Mouse (Mus musculus) limb, embryonic 15.5 days (tissue): ENCODE measurements around the gene Nav2. TPM values are rescaled to one million over a fixed set of nuclear protein-coding genes. Genes with fewer than 3 reads are reported as not detected.

Experiments
- ATAC-seq: fragments of 200-750 bp; cut with Nextera tagmentation; 2 replicates; pipeline ENCODE4 v1.8.0; 2017; ENCODE audit warnings: low read depth, moderate TSS enrichment; ENCODE audit not compliant: insufficient number of reproducible peaks, low FRiP score, low TSS enrichment
- H3K27ac ChIP-seq: fragments of 300-500 bp; sonication (generic); 2 replicates; pipeline ENCODE4 v1.5.1; 2015; ENCODE audit warnings: moderate library complexity, mild to moderate bottlenecking, inconsistent platforms
- H3K27me3 ChIP-seq: fragments of 300-500 bp; sonication (generic); 2 replicates; pipeline ENCODE4 v1.6.1; 2015; ENCODE audit warnings: inconsistent platforms
- H3K36me3 ChIP-seq: fragments of 300-500 bp; sonication (generic); 2 replicates; pipeline ENCODE4 v1.6.1; 2015; ENCODE audit warnings: inconsistent platforms
- H3K4me1 ChIP-seq: fragments of 300-500 bp; sonication (generic); 2 replicates; pipeline ENCODE4 v1.6.1; 2015; ENCODE audit warnings: inconsistent platforms
- H3K4me2 ChIP-seq: fragments of 300-500 bp; sonication (generic); 2 replicates; pipeline ENCODE4 v1.6.1; 2015; ENCODE audit warnings: mild to moderate bottlenecking, inconsistent platforms
- H3K4me3 ChIP-seq: fragments of 300-500 bp; sonication (generic); 2 replicates; pipeline ENCODE4 v1.5.1; 2015; ENCODE audit warnings: mild to moderate bottlenecking, inconsistent platforms
- H3K9ac ChIP-seq: fragments of 300-500 bp; sonication (generic); 2 replicates; pipeline ENCODE4 v1.6.1; 2015; ENCODE audit warnings: inconsistent platforms
- H3K9me3 ChIP-seq: fragments of 300-500 bp; sonication (generic); 2 replicates; pipeline ENCODE4 v1.6.1; 2016; ENCODE audit warnings: inconsistent platforms
- WGBS: fragments of 180-500 bp; shearing (Covaris S2); methylation state at CpG from one replicate; pipeline ENCODE4 v1.1.7; 2015; 5-methylcytosine and 5-hydroxymethylcytosine counted together
- polyA plus RNA-seq: library from polyadenylated mRNA; unstranded; fragments of >200 nt; fragmentation: Nextera tagmentation; extraction: Ambion mirVana; gene quantifications from 2 replicates; pipeline ENCODE4 v1.2.1, GENCODE M21; 2015

Nav2 gene
- polyA plus RNA-seq, 1 experiment from 2014 or later: 17.3 TPM

GRCm38 (mm10) chr7:49397441-49398003 lies 489.0 kb downstream of the Nav2 start:
- Histone ChIP-seq H3K27me3 (no peaks in the 10 kb centered on the region), H3K4me3 (no peak overlapping the region), H3K36me3 (no peaks in the 10 kb centered on the region), H3K27ac (peak overlapping the region; percentile 67), H3K9ac (no peak overlapping the region), H3K4me2 (no peak overlapping the region), H3K4me1 (peaks cover 52% of the 10 kb centered on the region), H3K9me3 (no peaks in the 10 kb centered on the region)
- WGBS: 49% methylated on average over 17 of the region's 17 CpGs
- ATAC-seq: 0 out of 2 replicates have a peak, but pooled peaks have one; percentile 11

DNA sequence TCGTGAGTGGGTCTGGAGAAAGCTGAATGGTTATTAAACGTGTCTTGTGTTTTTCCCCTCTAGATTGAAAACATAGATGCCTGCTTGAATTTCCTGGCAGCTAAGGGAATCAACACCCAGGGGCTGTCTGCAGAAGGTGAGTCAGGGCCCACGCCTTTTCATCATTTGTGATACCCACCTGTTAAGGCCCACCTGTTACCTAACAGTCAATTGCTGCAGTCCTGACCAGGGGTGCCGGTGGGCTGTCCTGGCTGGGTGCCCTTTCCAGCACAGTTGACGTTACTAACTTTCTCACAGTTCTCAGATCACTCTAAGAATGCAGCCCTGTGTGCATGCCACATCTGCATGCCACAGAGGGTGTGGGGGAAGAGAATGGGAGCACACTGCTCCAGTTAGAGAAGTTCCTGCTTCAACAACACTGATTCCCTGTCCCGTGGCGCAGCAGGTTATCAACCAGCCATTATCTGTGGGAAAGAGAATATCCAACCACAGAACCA lies 489.6 kb downstream of the Nav2 start:
- 50% methylated on average over 7 of the region's 7 CpGs for WGBS

DNA sequence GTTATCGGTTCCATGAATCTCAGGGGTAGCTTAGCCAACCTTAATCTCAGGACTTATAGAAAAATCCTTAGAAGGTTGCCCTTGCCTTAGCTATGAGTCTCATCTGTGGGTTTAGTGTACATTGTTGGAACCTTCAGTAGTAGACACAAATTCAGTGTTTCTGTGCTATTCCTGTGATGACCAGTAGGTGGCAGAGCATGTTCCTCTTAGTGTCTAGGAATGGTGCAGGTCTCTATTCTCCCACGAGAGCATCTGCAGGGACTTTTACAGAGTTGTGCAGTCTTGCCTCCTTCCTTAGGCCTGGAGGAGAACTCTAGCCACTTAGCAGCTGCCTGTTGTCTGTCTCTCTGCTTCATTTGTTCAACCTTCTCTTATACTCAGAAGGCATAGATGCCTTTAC lies 490.8 kb downstream of the Nav2 start:
- ATAC-seq: no peak; the same call in 1 of the 2 replicates
- H3K4me1 ChIP-seq: peaks cover 38% of the 10 kb centered on the region
- no peaks in the 10 kb centered on the region for H3K27me3 ChIP-seq
- no peak overlapping the region for H3K9ac ChIP-seq
- H3K27ac ChIP-seq: no peak overlapping the region
- no peaks in the 10 kb centered on the region for H3K36me3 ChIP-seq
- no peaks in the 10 kb centered on the region for H3K9me3 ChIP-seq
- WGBS: 37% methylated on average over 2 of the region's 2 CpGs
- no peak overlapping the region for H3K4me2 ChIP-seq
- H3K4me3 ChIP-seq: no peak overlapping the region

More for the DNA sequence above, 489.6 kb downstream of the Nav2 start:
- H3K36me3 ChIP-seq: no peaks in the 10 kb centered on the region
- no peaks in the 10 kb centered on the region for H3K9me3 ChIP-seq
- no peaks in the 10 kb centered on the region for H3K27me3 ChIP-seq
- H3K9ac ChIP-seq: no peak overlapping the region
- H3K27ac ChIP-seq: peak overlapping the region; percentile 67; the same call in 1 of the 2 replicates
- H3K4me3 ChIP-seq: no peak overlapping the region
- ATAC-seq: no peak
- H3K4me1 ChIP-seq: peaks cover 47% of the 10 kb centered on the region
- no peak overlapping the region for H3K4me2 ChIP-seq

- peak; percentile 32; the same call in 1 of the 2 replicates for ATAC-seq
- H3K27ac ChIP-seq: no peak overlapping the region
- no peaks in the 10 kb centered on the region for H3K36me3 ChIP-seq
- no peak overlapping the region for H3K4me3 ChIP-seq
- 58% methylated on average over 19 of the region's 19 CpGs for WGBS
- H3K4me2 ChIP-seq: no peak overlapping the region
- peaks cover 38% of the 10 kb centered on the region for H3K4me1 ChIP-seq
- H3K27me3 ChIP-seq: no peaks in the 10 kb centered on the region
- no peaks in the 10 kb centered on the region for H3K9me3 ChIP-seq
- H3K9ac ChIP-seq: no peak overlapping the region
Measured at GRCm38 (mm10) chr7:49400463-49400862, 491.9 kb downstream of the Nav2 start.

- Histone ChIP-seq H3K9me3 (no peaks in the 10 kb centered on the region), H3K4me2 (no peak overlapping the region), H3K9ac (no peak overlapping the region), H3K27ac (no peak overlapping the region), H3K4me3 (no peak overlapping the region), H3K27me3 (no peaks in the 10 kb centered on the region), H3K4me1 (peaks cover 35% of the 10 kb centered on the region), H3K36me3 (no peaks in the 10 kb centered on the region)
- 83% methylated on average over 5 of the region's 5 CpGs for WGBS
- no peak for ATAC-seq
Measured at GRCm38 (mm10) chr7:49402526-49402925, 494.0 kb downstream of the Nav2 start.

DNA sequence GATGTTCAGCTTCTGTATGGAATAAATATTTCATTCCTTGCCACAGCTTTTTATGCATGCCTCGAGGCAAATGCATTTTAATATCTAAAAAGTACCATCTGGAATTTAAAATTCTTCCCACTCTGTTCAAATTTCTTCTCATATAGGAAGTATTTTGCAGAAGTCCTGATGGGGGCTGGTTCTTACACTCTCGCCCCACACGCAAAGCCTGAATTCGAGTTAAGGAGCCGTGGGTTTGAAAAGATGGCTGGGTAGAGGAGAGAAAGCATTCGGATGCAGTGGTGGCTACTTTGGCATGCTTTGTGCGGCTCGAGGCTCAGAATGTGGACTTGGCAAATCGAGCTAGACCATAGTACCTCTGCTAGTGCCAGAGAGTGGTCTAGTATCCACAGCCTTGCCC lies 499.2 kb downstream of the Nav2 start:
- Histone ChIP-seq H3K27me3 (no peaks in the 10 kb centered on the region), H3K4me2 (no peak overlapping the region)
- ATAC-seq: no peak

DNA sequence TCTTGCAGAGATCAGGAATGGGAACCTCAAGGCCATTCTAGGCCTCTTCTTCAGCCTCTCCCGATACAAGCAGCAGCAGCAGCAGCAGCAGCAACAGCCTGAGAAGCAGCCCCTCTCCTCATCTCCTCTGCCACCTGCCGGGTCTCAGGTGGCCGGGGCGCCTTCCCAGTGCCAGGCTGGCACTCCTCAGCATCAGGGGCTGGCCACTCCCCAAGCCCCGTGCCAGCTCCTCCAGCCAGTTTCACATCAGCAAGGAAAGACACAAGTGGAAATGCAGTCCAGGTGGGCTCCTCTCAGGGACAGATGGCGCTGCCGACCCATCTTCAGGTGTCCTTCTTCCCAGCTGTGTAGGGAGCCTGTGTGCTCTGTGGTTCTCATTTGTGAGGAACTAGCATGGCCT lies 500.1 kb downstream of the Nav2 start:
- Histone ChIP-seq H3K27me3 (no peaks in the 10 kb centered on the region), H3K4me2 (no peak overlapping the region), H3K4me3 (no peak overlapping the region), H3K9me3 (no peaks in the 10 kb centered on the region), H3K9ac (no peak overlapping the region), H3K27ac (no peak overlapping the region), H3K4me1 (peaks cover 11% of the 10 kb centered on the region), H3K36me3 (no peaks in the 10 kb centered on the region)
- ATAC-seq: no peak
- 83% methylated on average over 7 of the region's 7 CpGs for WGBS

More for the DNA sequence above, 499.2 kb downstream of the Nav2 start:
- H3K4me1 ChIP-seq: peaks cover 11% of the 10 kb centered on the region
- H3K36me3 ChIP-seq: no peaks in the 10 kb centered on the region
- no peak overlapping the region for H3K4me3 ChIP-seq
- WGBS: 74% methylated on average over 9 of the region's 9 CpGs
- H3K9ac ChIP-seq: no peak overlapping the region
- H3K9me3 ChIP-seq: no peaks in the 10 kb centered on the region
- H3K27ac ChIP-seq: no peak overlapping the region

DNA sequence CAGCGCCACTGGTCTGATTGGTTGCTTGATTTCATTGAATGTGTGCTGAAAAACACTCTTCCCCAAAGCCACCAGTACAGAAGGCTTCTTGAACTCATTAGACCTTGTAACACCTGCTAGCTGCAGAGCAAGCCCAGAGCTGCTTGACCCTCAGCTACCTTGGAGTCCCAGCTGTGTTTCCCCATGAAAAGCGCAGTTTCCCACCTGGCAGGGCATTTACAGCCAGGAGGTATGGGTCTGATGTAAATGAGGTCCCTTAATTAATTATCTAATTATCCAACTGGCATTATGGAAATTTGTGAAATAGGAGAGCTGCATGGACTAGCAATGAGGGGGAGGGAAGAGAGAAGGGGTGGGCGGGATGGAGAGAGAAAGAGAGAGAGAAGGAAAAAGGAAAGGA lies 500.7 kb downstream of the Nav2 start:
- no peak overlapping the region for H3K27ac ChIP-seq
- no peak overlapping the region for H3K9ac ChIP-seq
- no peaks in the 10 kb centered on the region for H3K9me3 ChIP-seq
- no peaks in the 10 kb centered on the region for H3K36me3 ChIP-seq
- H3K4me2 ChIP-seq: no peak overlapping the region
- H3K27me3 ChIP-seq: no peaks in the 10 kb centered on the region
- ATAC-seq: no peak
- WGBS: 76% methylated on average over 3 of the region's 3 CpGs
- H3K4me3 ChIP-seq: no peak overlapping the region
- peaks cover 11% of the 10 kb centered on the region for H3K4me1 ChIP-seq

GRCm38 (mm10) chr7:49410188-49410587 lies 501.7 kb downstream of the Nav2 start:
- WGBS: 84% methylated on average over 5 of the region's 5 CpGs
- Histone ChIP-seq H3K4me2 (no peak overlapping the region), H3K36me3 (no peaks in the 10 kb centered on the region), H3K27me3 (no peaks in the 10 kb centered on the region), H3K4me1 (peaks cover 15% of the 10 kb centered on the region), H3K27ac (no peak overlapping the region), H3K9me3 (no peaks in the 10 kb centered on the region), H3K9ac (no peak overlapping the region), H3K4me3 (no peak overlapping the region)
- no peak for ATAC-seq

- ATAC-seq: no peak
- H3K36me3 ChIP-seq: no peaks in the 10 kb centered on the region
- H3K4me1 ChIP-seq: peaks cover 15% of the 10 kb centered on the region
- H3K9ac ChIP-seq: no peak overlapping the region
- H3K9me3 ChIP-seq: no peaks in the 10 kb centered on the region
- no peak overlapping the region for H3K4me3 ChIP-seq
- no peak overlapping the region for H3K4me2 ChIP-seq
- WGBS: 88% methylated on average over 4 of the region's 4 CpGs
- H3K27me3 ChIP-seq: no peaks in the 10 kb centered on the region
- no peak overlapping the region for H3K27ac ChIP-seq
Measured at GRCm38 (mm10) chr7:49410892-49411291, 502.4 kb downstream of the Nav2 start.

- no peaks in the 10 kb centered on the region for H3K9me3 ChIP-seq
- 71% methylated on average over 9 of the region's 9 CpGs for WGBS
- H3K4me1 ChIP-seq: peaks cover 15% of the 10 kb centered on the region
- no peak overlapping the region for H3K27ac ChIP-seq
- no peak overlapping the region for H3K4me2 ChIP-seq
- no peaks in the 10 kb centered on the region for H3K27me3 ChIP-seq
- no peak for ATAC-seq
- no peaks in the 10 kb centered on the region for H3K36me3 ChIP-seq
- no peak overlapping the region for H3K9ac ChIP-seq
- no peak overlapping the region for H3K4me3 ChIP-seq
Measured at GRCm38 (mm10) chr7:49411803-49412202, 503.3 kb downstream of the Nav2 start.

DNA sequence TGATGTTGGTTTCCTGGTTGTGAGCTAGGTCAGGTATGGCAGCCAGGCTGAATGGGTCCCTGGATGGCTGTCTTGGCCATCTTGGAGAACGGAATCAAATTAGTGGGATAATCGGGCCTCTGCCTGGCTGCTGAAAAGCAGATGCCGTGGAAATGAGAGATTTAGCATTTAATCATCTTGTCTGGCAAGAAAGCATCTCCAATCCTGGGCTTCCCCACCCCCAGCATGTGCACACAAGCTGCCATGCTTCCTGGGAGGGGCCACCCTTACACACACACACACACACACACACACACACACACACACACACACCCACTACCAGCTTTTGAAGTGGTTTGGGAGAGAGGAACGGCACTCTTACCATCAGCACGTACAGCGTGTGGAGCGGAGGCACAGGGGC lies 506.6 kb downstream of the Nav2 start:
- no peak overlapping the region for H3K4me3 ChIP-seq
- no peak overlapping the region for H3K9ac ChIP-seq
- no peak overlapping the region for H3K4me2 ChIP-seq
- no peaks in the 10 kb centered on the region for H3K27me3 ChIP-seq
- H3K4me1 ChIP-seq: peaks cover 26% of the 10 kb centered on the region
- H3K9me3 ChIP-seq: no peaks in the 10 kb centered on the region
- 66% methylated on average over 7 of the region's 7 CpGs for WGBS
- no peak for ATAC-seq
- no peaks in the 10 kb centered on the region for H3K36me3 ChIP-seq
- H3K27ac ChIP-seq: no peak overlapping the region

GRCm38 (mm10) chr7:49415716-49416115 lies 507.2 kb downstream of the Nav2 start:
- no peaks in the 10 kb centered on the region for H3K9me3 ChIP-seq
- H3K4me2 ChIP-seq: no peak overlapping the region
- no peaks in the 10 kb centered on the region for H3K27me3 ChIP-seq
- no peak overlapping the region for H3K27ac ChIP-seq
- WGBS: 84% methylated on average over 12 of the region's 12 CpGs
- no peak overlapping the region for H3K9ac ChIP-seq
- no peak overlapping the region for H3K4me3 ChIP-seq
- H3K36me3 ChIP-seq: no peaks in the 10 kb centered on the region
- no peak for ATAC-seq
- H3K4me1 ChIP-seq: peaks cover 32% of the 10 kb centered on the region
